Mouse (Mus musculus): Measurements from ENCODE around the gene Cxcr4. TPM values are rescaled to one million over a fixed set of nuclear protein-coding genes. Genes with fewer than 3 reads are reported as not detected.

Cxcr4 gene
- total RNA-seq (2023): 649 and 674 TPM in 2 replicates

GRCm38 (mm10) chr1:128592211-128592741 is at the start of gene Cxcr4:
Gene Cxcr4, minus strand, starts transcription at chr1:128592293.

Other genes starting within 250 kb of the Cxcr4 start
- gene Mcm6, start 232.6 kb downstream of the Cxcr4 start, total RNA-seq (2023): 75.8 and 88.3 TPM in 2 replicates
- 60.7 and 67.9 TPM in 2 replicates for gene Dars, start 174.9 kb downstream of the Cxcr4 start, total RNA-seq (2023)

Measured in neutrophil, adult 65 days (primary cell).